In genomic region chrX:145505457-145506201, GRCm38 (mm10) we compare ENCODE assay signal across 7 mouse cellular contexts. TPM values are rescaled to one million over a fixed set of nuclear protein-coding genes. Genes with fewer than 3 reads are reported as not detected.
DNase-seq lines count a peak whose midpoint lies in the region; ATAC-seq lines count a peak whose summit lies in the region.

No protein-coding gene starts in this region.

- H3K4me2 ChIP-seq in intestine, embryonic 16.5 days (ENCODE audit: low read depth, low read length): peak overlapping the region; percentile 50

- H3K27ac ChIP-seq in intestine, embryonic 16.5 days (ENCODE audit: low read length): peak overlapping the region; percentile 54

- DNase-seq in adrenal gland, postnatal 14 days: peak; percentile 81
- DNase-seq in embryo, embryonic 11.5 days (ENCODE audit: low read depth, low spot score): peak; percentile 59
- DNase-seq in gastrocnemius, postnatal 36 days: peak; percentile 42
- DNase-seq in left cerebral cortex, postnatal 25 days (ENCODE audit: low spot score in 2 of 2): peak; percentile 35 to 45
- peak; percentile 77 for DNase-seq in mesoderm, embryonic 11.5 days (ENCODE audit: low read depth, low spot score)
- peak; percentile 20 to 42 for DNase-seq in right cerebral cortex, postnatal 36 days (ENCODE audit: low spot score in 2 of 2)

- no peaks in the 10 kb centered on the region for H3K36me3 ChIP-seq in intestine, embryonic 16.5 days (ENCODE audit: control insufficient read depth, insufficient read depth, low read length)

- H3K4me1 ChIP-seq in intestine, embryonic 16.5 days (ENCODE audit: control insufficient read depth, insufficient read depth, low read length): no peaks in the 10 kb centered on the region

- no peaks in the 10 kb centered on the region for H3K27me3 ChIP-seq in intestine, embryonic 16.5 days (replicated peaks; ENCODE audit: control insufficient read depth, insufficient read depth, low read length)

- H3K4me3 ChIP-seq in intestine, embryonic 16.5 days (ENCODE audit: low read length): peak overlapping the region; percentile 58

- peak; percentile 95 for ATAC-seq in intestine, embryonic 16.5 days

- 12% methylated on average over 14 of the region's 14 CpGs for WGBS in intestine, embryonic 16.5 days

- H3K9ac ChIP-seq in intestine, embryonic 16.5 days (ENCODE audit: low read depth, low read length): peak overlapping the region; percentile 57; the same call in 1 of the 2 replicates

- intact Hi-C loops in gastrocnemius, postnatal 36 days (cut with DNase I): no loop called here
- intact Hi-C loops in left cerebral cortex, postnatal 25 days (cut with DNase I): no loop called here

- H3K9me3 ChIP-seq in intestine, embryonic 16.5 days (ENCODE audit: control insufficient read depth, low read length): no peaks in the 10 kb centered on the region

RNA-seq across cellular contexts. Expression of gene Amot, which starts 0.6 kb away (rescaled TPM):
- total RNA-seq in adrenal gland, postnatal 14 days (2021): 7.1 and 7.9 TPM in 2 replicates
- total RNA-seq in gastrocnemius, postnatal 36 days (2021): 100 to 1,000 TPM in 1 of 2 experiments, 10 to 100 TPM in 1; 93.4 to 114 TPM
- 14.2 and 15.4 TPM in 2 replicates for polyA plus RNA-seq in intestine, embryonic 16.5 days (2015; fragmentation: Nextera tagmentation; extraction: Ambion mirVana)
- total RNA-seq in left cerebral cortex, postnatal 25 days (2021): 10 to 100 TPM; 21.7 to 25.1 TPM

Comparison
In these comparisons a context has a peak if more than half of its experiments do, and no peak if none do; other contexts are left out.
1. Peak in every context shown above with its lines: DNase-seq, ATAC-seq, H3K4me3 ChIP-seq and H3K27ac ChIP-seq.
2. DNase-seq: peak in every context shown above with its lines; median percentile 81 in adrenal gland, postnatal 14 days; 77 in mesoderm, embryonic 11.5 days; 59 in embryo, embryonic 11.5 days; 42 in gastrocnemius, postnatal 36 days; 40 in left cerebral cortex, postnatal 25 days; 31 in right cerebral cortex, postnatal 36 days.